Mouse (Mus musculus): ENCODE measurements around the gene Psip1.

- TF ChIP-seq CTCF (IDR thresholded peaks at IDR 0.05; ENCODE audit: control insufficient read depth, insufficient read depth, low read length) (peak; percentile 67), POLR2A (IDR thresholded peaks at IDR 0.05; ENCODE audit: borderline replicate concordance, control insufficient read depth, low read depth, low read length) (0 out of 2 replicates have a peak, but pooled peaks have one; percentile 46)
Observed at GRCm38 (mm10) chr4:83485735-83486116, 533 bp downstream of the Psip1 start.

Measured in bone marrow, adult 2 months (tissue).